Mouse (Mus musculus): ENCODE results near the gene Ncam1.

Gene Ncam1

DNA sequence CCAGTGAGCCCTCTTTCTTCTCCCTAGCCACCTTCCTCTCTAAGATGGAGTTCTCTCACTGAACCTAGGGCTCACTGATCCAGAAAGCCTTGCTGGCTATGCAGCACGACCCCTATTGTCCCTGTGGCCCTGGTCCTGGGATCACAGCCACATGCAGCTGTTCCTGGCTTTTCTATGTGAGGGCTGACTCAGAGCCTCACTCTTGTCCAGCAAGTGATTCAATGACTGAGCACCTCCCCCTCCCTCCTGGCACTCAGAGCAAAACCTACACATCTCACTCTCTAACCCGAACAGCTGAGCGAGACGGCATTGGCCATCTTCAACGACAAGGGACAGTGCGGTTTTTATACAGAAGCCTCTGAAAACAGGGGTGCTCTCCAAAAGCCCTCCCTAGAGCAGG is 260.9 kb downstream of the Ncam1 start:
- DNase-seq, result peak; percentile 8

GRCm38 (mm10) chr9:49536593-49536992 is 262.1 kb downstream of the Ncam1 start:
- no peak for DNase-seq

DNA sequence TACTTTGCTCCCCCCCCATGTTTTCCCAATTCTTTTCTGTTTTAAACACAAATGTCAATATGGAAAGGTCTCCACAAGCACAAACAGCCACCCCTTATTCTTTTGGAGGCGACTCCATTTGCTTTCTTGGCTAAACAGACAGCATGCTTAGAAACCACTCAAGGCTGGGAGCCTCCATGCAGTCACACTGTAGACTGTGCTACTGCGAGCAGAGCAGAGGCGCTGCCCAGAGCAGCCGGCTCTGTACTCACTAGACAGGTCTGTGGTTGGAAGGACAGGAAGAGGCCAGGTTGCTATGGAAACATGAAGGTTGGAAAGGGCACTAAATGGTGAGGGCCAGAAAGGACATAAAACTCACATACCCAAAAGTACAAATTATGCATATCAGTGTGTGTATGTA is 263.8 kb downstream of the Ncam1 start:
- DNase-seq, result no peak

DNA sequence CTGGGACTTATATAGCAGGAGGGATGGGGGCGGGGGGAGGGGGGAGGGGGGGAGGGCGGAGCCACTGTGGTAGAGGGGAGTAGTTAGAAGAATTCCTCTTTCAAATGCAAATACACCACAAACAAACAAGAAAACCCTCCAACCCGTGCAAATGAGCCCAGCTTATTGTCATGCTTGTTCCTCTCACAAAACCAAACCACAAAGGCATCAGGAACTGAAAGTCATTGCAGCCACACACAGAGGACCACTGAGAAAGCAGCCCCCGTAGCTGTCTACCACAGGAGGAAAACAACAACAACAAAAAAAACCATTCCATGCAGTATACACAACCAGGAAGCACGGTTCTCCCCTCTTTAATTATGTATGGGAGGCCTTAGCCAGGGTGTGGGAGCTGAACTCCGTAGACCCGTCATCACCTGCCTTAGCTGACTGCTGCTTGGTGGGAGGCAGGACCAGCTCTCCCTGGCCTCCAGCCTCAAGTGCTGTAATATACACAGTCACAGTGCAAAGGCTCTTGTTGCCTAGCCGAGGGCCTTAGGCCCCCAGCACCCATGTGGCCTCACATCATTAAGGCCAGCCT is 264.7 kb downstream of the Ncam1 start:
- no peak for DNase-seq

DNA sequence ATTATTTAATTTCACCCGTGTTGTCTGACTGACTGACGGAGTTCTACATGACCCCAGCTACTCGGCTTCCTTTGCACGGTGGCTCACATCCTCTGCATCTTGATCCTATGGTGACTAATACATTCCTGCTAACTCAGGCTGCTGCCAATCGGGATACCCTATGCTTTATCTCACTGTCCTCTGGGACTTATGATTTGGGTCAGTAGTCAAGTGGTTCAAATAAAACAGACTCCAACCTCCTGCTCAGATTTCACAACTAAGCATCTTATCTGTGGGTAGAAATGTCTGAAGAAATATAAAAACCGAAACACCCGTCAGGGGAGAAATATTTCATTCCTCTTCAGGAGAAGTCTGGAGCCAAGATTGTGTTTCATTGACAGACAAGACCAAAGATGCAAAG is 265.3 kb downstream of the Ncam1 start:
- DNase-seq, result no peak

DNA sequence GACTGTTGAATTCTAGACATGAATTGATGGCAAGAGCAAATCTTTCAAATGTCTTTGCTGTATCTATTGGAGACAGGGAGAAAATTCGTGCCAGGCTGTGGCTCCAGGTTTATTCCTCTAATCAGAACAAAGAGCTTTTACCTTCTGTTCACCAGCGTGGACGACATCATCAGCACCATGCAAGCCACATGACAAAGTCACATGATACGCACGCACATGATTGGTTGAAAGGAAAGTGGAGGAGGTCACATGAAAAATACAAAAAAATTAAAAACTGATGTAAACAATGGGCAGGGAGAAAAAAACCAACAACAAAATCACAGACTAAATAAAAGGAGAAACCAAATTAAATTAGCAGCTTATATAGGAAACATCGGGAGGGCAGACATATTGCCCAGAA is 266.9 kb downstream of the Ncam1 start:
- DNase-seq, result no peak

DNA sequence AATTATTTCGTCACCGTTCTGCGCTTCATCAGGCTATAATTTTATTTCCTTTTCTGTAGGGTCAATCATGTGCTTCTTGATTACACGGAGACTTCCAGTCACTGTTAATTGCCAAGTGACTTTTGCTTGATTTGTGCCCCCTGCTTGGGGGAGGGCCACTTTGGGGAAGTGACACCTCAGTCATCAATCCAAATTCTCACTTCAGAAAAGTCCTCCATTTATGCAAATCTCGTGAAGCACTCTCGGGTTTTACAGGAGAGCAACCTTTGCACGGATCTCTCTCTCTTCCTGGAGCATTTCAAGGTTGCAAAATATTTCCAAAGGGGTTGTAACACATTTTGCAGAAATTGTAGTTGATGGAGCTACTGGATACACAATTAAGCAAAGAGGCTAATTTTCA is 267.5 kb downstream of the Ncam1 start:
- no peak for DNase-seq

DNA sequence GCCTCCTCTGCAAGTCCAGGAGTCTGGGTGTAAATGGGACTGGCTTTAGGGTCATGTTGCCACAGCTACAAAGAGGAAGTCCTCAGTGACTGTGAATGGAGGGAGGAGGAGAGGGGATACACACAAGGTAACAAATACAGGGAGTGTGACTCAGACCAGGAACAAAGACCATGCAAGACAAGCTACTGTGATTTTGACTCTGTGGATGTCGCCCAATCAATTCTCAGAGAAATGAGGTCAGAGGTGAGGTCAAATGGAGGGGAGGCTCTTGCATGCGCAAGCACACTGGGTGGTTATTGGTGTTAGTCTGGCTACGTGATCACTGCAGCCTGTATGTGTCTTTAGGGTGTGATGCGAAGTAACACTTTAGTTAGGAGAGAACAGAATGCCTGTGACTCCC is 268.0 kb downstream of the Ncam1 start:
- no peak for DNase-seq

GRCm38 (mm10) chr9:49529366-49529959 is 269.3 kb downstream of the Ncam1 start:
- DNase-seq, result no peak

- peak; percentile 21 for DNase-seq
Measured at GRCm38 (mm10) chr9:49528943-49529342, 269.8 kb downstream of the Ncam1 start.

DNA sequence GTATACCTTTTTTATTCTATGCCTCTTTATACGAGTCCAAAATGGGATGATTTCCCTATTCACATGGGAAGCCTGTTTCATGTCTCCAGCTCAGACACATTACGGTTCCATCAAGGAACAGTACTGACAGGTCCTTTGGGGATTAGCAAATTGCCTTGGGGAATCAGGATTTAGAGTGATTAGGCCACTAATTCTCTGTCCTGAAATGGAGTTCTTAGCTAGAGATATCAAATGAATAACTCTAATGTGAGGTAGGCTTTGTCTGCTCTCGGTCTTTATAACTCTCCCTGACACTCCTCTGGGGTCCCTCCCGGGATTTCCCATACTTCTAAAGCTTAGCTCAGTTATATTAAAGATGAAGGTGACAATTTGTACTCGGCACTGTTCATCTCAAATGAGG is 270.7 kb downstream of the Ncam1 start:
- DNase-seq, result no peak

DNA sequence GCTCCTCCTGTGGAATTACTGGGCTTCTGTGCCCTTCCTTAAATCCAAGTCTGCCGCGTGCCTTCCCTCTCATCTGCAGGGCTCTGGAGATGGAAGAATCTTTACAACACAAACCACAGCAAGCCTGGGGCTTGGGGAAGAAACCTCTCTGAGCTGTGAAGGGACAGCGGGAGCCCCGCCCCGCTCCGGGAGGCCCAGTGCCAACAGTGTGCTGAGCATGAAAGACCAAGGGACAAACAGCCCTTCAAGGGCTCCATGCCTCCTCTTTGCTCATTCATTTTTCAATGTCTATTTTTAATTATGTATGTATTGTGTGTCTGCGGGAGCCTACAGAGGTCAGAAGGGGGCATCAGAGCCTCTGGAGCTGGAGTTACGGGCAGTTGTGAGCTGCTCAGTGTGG is 271.4 kb downstream of the Ncam1 start:
- no peak for DNase-seq

DNA sequence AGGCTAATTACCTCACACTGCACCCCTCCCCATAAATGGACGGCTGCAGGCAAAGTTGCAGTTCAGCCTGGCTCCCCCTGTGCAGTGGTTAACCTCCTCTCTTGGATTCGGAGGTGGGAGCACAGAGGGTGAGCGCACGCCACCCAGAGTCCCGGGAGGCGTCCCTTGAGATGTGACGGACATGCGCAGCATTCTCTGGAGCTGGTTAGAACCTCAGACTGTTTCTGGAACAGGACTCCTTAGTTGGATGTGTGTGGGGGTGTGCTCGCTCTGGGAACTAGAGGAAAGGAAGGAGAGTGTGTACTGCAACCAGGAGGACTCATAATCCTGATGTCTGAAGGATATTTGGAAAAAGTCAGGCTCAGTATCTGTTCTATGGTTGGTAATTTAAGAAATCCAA is 274.0 kb downstream of the Ncam1 start:
- no peak for DNase-seq

DNA sequence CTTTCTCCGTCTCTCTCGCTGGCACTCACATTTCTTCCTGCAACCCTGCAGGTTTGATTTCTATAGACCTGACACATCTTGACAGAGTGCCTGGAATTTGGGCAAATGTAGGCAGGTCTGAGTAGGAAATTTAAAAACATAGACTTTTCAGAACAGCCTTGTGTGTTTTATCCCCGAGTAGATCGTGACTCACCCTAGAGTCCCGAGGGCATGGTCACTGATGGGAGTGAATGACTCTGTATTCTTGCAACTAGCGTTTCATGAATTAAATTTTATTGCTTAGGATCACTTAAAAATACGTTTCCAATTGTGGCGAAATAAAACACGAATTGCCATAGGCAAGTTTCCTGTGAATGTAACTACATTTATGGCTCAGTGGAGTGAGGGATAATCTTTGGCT is 274.8 kb downstream of the Ncam1 start:
- no peak for DNase-seq

DNA sequence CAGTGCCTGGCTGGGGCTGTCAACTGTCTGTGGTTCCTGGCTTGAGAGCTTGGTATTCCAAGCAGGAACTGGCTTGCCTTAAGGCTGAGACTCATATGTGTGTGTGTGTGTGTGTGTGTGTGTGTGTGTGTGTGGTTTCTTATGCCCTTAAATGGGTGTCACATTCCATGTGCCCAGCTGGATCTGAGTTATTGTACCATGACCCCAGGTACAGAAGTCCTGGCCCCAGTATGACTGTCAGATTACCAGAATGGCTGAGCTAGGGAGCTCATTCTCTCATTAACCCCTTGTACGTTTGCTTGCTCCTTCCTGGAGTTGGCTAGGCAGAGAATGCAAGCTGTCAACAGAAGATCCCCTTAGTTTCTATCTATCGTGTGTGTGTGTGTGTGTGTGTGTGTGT is 284.4 kb downstream of the Ncam1 start:
- DNase-seq, result peak; percentile 51

DNA sequence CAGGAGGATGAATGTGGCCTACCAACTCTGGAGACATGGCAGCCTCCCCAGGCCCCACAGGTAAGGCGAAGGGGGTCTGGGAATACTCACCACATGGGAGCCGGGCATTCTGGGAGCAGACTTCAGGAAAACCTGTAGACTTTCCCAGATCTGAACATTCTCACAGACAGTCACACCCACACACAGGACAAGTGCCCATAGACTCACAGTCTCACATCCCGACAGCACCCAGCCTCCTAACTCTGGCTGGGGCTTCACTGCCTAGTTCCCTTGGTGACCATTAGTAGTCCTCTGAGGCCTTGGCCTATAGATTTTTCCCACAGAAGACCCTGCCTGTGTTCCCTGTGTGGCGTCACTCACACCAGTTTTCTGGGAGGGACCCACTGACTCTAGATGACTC is 288.1 kb downstream of the Ncam1 start:
- DNase-seq, result no peak

GRCm38 (mm10) chr9:49509628-49510027 is 289.1 kb downstream of the Ncam1 start:
- DNase-seq, result no peak

- DNase-seq, result no peak
Measured at GRCm38 (mm10) chr9:49509094-49509493, 289.6 kb downstream of the Ncam1 start.

DNA sequence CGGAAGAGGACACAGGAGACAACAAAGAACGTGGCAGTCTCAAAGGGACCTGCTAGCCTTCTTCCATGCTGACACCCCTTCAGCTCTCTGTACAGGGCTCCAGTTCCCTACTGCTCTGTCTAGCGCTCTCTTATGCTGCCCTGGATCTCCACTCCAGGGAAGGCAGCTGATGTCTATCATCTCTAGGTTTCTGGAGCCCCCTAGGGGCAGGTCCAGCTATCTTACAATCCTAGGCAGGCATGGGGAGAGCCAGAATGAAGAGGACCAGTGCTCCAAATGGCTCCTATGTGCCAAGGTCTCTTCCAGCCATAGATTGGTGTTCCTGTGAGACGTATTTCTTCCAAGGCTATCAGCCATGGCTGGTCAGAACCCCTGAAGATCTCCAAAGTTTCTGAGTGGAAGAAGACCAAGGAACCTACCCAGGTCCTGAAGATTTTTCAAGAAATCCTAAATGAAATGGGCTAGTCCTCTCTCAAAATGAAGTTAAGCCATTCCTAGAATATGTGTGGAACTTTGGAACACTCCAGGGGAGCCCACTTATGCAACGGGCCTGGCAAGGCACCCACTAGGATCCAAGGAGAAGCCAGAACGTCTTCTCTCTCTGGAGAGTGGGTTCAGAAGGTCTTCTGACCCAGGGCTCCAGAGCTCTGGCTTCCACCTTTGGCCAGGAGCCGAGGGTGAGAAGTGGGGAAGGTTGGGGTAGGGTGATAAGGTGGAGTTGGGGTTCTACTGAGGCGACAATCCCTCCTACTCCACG is 290.7 kb downstream of the Ncam1 start:
- DNase-seq, result no peak

DNA sequence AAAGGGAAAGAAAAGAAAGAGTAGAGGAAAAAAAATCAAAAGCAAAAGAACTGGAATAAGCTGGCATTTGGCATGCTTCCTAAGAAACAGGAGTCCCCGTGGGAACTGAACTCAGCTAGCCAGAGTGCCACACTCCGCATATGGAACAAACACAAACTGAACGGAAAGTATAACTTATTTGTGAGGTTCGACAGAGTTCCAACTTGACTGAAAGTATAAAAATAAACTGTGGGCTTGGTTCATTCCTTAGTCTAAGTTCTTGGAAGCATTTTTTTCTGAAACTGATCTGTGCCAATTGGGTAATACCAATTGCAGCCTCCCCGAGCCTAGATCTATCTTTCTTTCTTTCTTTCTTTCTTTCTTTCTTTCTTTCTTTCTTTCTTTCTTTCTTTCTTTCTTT is 294.1 kb downstream of the Ncam1 start:
- DNase-seq, result no peak

DNA sequence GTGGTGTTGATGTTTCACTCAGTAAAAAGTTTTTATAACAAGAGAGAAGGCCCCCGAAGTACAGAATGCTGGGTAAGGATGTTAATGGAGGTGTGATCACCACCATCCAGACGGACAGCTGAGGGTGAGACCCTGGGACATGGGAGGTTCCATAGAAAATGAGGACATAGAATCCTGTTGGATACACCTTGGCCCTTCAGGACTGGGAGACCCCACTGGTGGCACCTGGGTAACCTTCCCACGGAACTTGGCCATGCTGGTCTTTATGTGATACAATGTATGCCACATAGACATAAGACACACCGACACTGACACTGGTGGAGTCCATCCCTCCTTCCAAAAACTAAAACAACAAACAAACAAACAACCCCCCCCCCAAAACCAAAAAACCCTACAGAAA is 296.5 kb downstream of the Ncam1 start:
- DNase-seq, result no peak

- no peak for DNase-seq
Measured at GRCm38 (mm10) chr9:49499878-49500277, 298.8 kb downstream of the Ncam1 start.

DNA sequence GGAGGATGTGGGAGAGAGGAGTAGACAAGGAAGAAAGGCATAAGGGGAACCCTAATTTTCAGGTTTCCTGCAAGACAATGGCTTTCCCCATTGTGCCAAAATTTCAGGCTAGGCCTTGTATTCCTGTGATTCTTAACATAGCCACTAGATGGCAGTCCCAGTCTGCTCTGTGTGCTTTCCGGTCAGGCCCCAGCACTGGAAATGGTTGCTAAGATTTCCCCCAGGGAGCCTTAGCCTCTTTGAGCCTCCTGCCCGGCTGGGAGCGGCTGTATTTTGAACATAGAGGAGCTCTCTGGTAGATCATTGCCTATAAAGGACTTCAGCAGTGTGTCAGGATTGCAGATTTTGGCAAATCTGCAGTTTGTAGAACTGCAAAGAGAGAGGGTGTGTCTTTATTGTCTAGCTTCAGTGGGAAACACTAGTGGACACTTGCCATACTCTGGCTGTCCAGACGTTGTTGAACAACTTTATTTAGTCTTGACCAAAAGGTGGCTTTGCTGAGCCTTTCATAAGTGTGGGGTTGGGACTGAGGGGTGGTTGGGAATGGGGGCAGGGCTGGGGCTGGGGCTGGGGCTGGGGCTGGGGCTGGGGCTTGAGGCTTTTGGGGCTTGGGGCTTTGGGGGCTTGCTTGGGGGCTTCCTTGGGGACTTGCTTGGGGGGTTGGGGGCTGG is 304.6 kb downstream of the Ncam1 start:
- DNase-seq, result peak; percentile 78

DNA sequence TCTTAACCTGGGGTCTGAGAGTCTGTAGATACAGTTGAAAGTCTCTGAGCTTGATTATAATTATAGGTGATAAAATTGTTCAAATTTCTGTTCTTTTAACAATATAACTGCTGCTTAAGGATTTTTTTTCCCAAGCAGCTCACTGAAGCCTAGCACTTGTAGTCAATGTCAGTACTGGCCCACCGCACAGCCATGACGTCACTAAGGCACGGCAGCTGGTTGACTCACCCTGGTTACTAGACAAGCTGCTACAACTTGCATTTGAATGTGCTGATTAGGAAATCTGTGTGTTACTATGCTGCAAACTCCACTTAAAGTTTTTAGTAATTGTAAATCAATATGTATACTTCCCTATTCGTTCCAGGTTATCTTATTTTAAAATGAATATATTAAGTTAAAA is 308.1 kb downstream of the Ncam1 start:
- no peak for DNase-seq

Measured in kidney, postnatal 14 days (tissue).